Mouse (Mus musculus) T-helper 17 cell (primary cell): ENCODE results near the gene Wdr54.

Experiments used
- in situ Hi-C, 2 experiments: fragments of 300-600 bp; cut with MboI, MseI; formaldehyde crosslinking; loops; 1 replicate in 1 of 2; 2 replicates in 1 of 2; pipeline ENCODE4 v1.15.1; 2025; ENCODE audit warnings: high pct_unique_total_duplicates in 2 of 2

Wdr54 gene

DNA sequence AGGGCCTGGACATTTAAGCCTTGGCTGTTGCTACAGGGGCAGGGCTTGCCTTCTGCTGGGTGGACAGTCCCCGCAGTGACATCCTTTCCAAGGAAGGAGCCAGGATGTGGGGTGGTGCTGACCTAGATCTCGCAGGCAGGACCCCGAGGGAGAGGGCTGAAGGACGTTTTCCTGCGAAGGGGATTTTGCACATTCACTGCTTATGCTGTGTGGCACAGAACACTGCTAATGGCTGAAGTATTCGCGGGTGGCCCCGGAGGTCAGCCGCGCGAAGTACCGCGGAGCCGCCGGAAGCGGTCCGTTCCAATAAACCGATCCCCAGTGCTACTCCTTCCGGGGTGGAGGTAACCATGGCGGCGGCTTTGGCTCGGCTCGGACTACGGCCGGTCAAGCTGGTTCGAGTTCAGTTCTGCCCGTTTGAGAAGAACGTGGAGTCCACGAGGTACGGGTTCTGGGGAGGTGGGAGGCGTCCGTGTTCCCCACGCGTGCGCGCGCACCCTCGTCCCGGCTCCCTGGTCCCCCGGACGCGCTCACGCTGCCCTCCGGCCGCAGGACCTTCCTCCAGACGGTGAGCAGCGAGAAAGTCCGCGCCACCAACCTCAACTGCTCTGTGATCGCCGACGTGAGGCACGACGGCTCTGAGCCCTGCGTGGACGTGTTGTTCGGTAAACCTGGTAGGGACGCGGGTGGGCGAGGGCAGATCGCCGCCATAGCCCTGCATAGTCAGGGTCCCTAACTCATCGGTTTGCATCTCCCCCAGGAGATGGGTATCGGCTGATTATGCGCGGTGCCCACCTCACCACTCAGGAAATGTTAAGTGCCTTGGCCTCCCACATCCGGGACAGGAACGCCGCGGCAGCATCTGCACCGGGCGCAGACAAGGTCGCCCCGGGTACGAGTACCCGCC, 47.2 kb downstream of the Wdr54 start, which contains the start of gene Mrpl53:
Gene Mrpl53, plus strand, starts transcription at position 279 of the 907 bp plus-strand sequence.
- in situ Hi-C loops, result no loop called here

DNA sequence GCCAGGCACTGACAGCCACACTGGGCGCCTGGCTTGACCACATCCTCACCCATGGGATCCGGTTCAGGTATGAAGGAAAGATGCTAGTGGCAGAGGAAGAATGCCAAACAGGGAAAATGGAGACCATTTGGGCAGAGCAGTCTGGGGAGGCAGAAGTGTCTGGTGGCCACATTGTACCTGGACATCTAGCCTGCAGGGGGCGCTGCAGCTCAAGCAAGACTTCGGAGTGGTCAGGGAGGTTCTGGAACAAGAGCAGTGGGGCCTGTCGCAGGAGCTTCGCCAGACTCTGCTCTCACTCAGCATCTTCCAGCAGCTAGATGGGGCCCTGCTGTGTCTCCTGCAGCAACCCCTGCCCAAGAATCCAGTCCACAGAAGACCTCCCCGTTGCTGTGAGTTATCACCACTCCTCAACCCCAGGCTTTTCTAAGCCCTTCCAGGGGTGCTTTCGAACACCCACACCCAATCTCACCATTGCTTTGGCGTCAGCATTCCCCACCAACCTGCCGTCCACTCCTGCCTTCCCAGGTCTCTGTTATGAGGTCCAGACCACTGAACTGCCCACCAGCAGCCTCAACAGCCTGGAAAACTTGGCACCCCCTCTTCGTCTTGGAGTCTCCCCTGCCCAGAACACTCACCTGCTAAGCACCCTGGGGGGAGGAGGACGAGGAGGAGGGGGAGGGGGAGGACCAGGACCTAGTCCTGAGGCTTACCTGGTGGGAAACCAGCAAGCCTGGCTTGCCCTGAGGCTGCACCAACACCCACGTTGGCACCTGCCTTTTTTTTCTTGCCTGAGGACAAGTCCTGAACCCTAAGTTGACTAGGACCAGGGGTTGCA, 48.4 kb downstream of the Wdr54 start:
- in situ Hi-C loops, result no loop called here

DNA sequence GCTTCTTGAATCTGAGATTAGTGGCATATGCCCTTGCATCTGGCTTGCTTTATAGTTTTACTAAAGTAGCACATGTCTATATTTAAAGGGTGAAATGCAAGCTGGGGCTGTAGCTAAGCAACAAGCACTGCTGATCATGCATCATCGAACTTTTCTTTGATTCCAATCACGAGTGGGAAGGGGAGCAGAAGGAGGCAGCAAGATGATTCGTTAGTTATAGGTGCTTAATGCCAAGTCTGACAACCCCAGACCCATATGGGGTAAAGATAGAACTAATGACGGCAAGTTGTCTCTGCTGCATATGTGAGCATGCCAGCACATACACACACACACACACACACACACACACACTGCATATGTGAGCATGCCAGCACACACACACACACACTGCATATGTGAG, 52.0 kb downstream of the Wdr54 start:
- in situ Hi-C loops, result loop anchor here (5.0 kb wide), 3 partner anchors 107 to 173 kb away; no protein-coding TSS in a partner anchor

DNA sequence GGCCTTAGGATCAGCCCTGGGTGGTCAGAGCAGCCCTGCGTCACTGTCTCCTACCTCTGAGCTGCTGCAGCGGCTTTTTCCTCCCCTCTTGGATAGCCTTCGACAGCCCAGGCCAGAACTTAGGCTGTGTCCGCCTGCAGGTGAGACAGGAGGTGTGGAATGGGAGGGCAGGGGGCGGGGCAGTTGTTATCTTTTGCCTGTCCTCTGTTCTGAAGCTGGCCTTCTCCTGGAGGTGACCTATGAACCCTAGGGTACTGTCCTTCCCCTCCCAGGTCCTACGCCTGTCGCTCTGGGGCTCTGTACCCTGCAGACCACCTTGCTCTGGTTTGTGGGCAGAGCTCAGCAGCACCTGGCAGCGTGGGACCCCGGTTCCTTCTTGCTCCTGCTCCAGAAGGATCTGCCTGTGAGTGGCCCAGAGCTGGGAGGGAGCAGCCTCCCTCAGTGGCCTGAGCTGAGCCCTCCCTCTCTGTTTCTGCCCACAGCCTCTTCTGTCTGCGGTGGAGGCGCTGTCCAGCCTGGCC, 53.0 kb downstream of the Wdr54 start:
- in situ Hi-C loops, result loop anchor here (5.0 kb wide), 3 partner anchors 106 to 174 kb away; no protein-coding TSS in a partner anchor

DNA sequence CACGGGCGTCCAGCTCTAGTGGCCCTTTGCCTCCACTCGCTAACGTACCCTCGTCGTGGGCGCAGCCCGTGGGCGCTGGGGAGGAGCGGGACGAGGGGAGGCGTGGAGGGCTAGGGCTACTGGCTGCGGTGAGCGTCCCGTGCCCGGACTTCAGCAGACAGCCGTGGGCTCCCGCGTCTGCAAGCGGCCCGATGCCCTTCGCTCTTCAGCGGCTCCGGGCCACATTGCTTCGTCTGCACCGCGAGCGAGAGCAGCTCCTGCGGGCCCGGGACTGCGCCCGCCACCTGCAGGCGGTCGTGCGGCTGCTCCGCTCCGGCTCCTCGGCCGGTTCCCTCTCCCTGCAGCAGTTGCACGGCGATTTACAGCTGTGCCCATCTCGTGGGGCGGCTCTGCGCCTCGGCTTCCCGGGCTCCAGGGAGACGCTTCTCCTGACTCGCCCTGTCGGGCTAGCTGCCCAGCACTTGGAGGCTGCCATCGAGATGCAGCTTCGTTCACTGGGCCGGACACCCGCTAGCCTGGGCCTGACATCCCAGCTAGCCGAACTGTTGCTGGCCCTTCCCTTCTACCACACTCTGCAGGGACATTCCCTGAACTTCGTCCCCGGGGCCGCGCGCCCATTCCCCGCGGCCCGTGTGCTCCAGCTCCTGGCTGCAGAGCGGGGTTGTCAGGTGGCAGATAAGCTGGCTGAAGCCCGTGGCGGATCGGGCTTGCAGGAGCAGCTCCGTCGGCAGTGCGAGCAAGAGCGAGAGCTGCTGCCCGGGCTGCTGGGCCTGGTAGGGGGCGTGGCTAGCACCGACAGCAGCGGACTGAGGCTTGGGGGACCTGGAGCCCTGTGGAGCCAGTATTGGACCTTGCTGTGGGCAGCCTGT, 54.3 kb downstream of the Wdr54 start:
- in situ Hi-C loops, result loop anchor here (5.0 kb wide), 3 partner anchors 105 to 175 kb away; no protein-coding TSS in a partner anchor

DNA sequence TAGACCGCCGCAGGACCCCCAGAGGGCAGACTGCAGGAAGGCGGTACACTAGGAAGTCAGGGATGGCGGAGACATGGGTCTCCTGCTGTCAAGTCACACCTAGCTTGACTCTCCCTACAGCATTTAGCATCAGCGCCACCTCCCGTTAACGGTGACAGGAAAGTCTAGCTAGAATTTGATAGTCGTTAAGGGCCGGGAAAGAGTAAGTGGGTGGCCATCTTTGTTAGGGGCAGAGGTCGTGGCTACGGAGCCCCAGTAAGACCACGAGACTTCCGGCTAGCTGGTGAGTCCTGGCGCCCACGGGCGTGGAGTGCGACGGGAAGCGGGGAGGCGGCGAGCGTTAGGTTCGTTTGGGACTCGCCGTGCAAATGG, 54.9 kb downstream of the Wdr54 start, which contains the start of the genes Ccdc142 and Gm42688:
Gene Ccdc142, plus strand, starts transcription at position 286 of the 372 bp plus-strand sequence.
Gene Gm42688, plus strand, starts transcription at position 302 of the 372 bp plus-strand sequence.
- in situ Hi-C loops, result loop anchor here (5.0 kb wide), 3 partner anchors 104 to 176 kb away; no protein-coding TSS in a partner anchor
